Mouse (Mus musculus): ENCODE measurements around the gene Gli1. TPM values are rescaled to one million over a fixed set of nuclear protein-coding genes. Genes with fewer than 3 reads are reported as not detected.

Gene Gli1
- polyA plus RNA-seq (2012; rRNA removed; ENCODE audit: low replicate concordance): 4.5 and 4.9 TPM in 2 replicates

DNA sequence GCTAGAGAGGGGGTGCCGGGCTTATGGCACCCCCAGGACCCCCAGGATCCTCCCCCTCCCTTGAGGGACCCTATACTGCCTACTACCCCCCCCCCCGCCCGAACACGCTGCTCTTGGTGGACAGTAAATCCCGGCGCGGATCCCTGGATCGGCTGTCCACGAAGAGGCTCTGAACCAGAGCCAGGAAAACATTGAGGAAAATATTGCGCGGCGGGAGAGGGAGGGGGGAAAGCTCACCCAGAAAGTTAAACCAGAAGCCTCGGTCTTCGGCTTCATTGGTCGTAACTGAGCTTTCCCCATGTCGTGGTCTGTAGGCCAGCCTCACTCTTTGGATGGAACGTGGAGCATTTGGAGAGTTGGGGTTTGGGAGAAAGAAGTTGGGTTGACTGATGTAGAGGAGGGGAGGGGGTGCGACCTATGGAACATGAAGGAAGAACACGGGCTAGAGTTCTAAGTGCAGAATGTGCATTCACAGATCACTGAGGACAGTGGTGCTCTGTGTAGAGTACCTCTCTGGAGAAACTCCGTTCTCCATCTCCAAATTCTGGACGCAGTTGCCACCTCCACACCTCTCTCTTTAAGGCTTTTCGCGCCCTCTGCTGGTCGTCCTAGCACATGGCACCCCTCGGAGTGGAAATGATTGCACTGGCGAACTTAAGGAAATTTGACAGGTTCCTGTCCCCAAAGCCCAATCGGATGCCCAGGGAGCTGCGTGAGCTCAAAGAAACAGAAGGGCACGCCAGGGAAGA lies at the start of gene Gli1:
Gene Gli1, minus strand, starts transcription at position 84 of the 749 bp plus-strand sequence.

DNA sequence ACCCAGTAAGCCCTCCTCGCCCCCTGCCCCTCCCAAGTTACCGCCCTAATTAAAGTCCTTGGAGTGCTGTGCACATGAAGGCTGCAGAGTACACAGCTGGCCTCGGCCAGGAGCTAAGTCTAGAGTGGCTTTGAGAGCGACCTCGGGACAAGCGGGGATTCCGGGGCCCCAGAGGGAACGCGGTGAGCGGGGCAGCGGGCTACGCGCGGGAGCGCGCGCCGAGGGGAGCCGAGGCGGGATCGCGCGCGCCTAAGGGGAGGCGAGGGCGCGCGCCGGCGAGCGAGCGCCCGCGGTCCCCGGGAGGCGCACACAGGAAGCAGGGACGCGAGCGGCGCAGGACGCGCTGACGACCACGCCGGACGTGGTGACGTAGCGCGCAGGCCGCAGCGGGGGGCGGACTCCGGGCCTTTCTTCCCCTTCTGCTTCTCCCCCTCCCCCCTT lies 38.5 kb upstream of the Gli1 start, which contains the start of gene R3hdm2:
Gene R3hdm2, plus strand, starts transcription at position 77 of the 441 bp plus-strand sequence.

DNA sequence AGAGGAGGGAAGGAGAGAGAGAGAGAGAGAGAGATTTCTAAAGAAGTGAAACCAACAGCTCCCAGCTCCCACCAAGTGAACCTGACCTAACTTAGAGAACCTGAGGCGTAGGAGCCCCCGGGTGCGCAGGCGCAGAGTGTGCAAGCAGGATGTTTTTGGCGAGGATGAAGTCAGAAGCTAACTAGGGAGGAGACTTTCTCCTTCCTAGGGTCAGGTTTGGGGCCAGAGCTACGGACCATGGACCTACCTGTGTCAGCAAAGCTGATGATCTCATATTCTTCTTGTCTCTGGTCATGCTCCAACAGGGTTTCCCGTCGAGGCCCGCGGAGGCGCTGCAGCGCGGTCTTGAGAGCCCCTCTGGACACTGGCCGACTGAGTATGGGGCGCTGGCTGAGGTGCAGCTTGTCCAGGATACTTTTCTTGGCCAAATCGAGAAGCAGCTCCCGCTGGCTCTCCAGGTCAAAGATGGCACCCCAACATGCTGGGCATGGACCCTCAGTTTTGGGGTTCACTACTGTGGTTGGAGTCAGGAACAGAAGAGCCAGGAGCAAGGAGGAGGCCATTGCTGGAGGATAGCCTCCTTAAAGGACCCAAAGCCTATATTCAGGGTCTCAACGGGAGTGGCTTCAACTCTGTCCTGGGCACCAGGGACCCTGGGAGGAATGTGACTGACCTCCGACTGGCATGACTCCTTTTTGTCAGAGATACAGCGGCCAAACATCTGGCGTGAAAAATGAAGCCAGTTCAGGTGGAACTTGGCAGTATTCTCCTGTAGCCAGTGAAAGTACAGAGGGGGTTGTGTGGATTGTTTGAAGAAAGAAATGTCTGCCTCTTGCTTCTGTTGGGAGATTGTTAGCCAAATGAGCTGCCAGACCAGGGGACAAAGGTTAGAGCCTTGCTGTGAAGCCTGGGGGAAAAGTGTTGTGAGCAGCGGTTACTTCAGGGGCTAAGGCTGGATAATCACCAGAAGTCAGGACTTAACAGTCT lies 28.4 kb upstream of the Gli1 start, which contains the start of gene Inhbc:
Gene Inhbc, minus strand, starts transcription at position 598 of the 987 bp plus-strand sequence.

DNA sequence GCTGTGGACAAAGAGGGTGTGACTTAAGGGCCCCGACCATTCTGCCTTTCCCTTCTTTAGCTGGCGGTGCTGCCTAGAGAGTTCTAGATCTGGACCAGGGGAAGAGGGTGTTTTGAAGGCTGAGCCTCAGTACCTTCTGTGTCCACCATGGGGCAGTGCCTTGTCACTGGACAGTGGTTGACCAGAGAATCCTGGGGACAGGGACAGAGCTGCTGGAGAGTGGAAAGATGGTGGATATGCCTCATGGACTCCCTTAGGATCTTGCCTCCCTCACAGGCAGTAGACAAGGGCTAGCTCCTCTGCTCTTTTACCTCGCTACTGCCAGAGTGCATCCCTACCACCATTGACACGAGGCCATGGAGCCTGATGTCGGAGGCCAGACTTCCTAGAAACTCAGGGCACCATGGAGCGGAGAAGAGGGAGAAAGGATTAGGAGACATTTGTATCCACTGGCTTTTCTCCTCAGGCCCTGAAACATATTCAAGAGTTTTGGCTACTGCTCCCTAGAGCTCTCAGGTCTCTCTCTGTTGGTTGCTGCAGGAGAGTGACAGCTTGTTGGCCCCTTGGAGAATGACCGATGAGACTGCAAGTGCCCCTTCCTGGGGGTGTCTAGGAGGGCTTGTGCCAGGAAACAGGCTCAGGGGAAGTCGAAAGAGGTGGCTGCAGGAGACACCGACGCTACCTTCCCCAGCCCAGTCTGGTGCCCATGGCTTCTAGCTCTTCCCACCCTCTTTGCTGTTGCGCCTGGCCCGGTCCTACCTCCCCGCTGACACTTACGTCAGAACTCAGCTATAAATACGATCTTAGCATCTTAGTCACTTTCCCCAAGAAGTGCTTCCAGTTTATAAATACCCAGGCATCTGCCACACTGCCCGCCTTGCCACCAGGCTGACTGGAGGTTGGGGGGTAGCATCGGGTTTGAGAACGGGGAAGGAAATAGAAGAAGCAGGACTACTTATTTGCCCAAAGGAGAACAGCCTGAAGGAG lies 12.4 kb upstream of the Gli1 start, which contains the start of gene Inhbe:
Gene Inhbe, minus strand, starts transcription at position 503 of the 987 bp plus-strand sequence.

DNA sequence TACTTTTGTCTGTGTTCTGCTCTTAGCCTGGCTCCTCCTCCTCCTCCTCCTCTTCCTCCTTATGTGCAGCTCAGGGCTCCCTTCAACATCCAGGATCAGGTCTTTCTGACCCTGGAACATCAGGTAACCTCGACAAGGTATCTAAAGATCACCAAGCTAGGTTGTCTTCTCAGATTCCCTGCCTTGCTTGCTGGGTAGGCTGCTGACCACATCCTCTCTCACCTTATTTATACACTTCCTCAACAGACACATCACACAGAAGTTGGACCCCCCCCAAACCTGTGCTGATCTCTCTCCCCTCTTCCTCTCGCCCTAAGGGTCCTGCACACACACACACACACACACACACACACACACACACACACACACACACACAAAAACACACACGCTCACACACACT lies 20.2 kb downstream of the Gli1 start, which contains the start of gene Arhgap9:
Gene Arhgap9, plus strand, starts transcription at position 344 of the 400 bp plus-strand sequence.

DNA sequence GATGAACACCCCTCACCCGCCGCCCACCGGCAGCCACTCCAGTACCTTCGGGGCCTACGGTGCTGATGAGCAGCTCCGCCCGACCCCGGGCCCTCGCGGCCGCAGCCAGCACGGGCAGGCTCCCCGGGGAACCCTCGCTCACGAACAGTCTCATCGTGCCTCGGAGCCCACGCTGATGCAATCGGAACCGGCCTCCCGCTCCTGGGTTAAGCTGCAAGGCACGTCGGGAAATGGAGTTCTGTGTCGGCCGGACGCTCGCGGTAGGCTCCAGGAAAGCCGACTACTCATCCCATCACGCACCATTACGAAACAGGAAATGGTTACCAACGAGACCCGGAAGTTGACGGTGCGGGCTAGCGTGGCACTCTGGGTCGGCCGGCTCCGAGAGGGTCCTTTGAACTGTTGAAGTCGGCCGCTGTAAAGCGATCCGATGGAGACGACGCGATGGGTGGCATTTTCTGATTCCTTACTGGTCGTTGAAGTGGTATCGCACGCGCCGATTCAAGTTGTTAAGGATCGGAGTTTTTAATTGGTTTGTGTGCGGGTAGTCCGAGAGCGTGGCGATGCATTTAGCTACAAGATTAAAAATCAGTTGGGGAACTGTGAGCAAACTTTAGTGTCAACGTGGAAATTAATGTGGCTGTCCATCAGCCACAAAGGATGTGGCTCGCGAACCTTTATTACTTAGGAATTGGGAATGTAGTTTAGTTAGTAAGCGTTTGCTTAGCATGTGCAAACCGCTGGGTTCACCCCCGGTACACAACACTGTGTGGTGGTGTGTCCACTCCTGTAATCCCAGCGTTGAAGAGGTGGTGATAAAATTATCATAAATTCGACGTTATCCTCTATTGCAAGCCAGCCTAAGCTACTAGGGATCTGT lies 30.1 kb downstream of the Gli1 start, which contains the start of gene Mars:
Gene Mars, minus strand, starts transcription at position 311 of the 880 bp plus-strand sequence.

DNA sequence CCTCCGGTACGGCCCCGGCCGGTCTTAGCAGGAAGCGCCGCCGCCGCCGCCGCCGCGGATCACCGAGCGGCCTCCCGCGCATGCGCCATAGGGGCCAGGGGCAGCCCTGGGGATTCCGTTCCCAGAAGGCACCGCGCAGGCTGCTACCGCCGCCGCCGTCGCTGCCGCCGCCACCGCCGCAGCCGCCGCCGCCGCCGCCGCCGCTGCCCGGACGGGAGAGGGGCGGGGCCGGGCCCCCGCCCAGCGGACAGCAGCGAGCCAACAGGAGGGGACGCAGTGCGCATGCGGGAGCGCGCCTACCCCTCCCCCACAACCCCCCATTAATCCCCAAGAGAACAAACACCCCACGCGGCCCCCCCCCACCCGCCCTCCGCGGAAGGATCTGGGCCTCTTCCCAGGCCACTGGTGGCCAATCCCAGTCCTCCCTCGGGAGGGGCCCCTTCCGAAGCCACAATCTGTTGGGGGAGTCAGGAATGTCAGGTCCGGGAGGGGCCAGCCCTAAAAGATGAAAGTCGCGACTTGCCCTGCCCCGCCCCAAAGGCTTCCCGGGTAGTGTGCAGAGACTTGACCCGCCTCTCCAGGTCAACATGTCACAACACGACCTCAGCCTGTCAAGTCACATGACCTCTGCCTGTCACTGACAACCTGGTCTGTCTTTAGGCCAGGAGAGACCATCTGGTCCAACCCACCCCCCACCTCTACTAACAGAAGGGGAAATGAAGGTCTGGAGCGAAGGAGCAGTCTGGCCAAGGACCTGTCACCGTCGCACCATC lies 52.8 kb downstream of the Gli1 start, which contains the start of gene Mbd6:
Gene Mbd6, minus strand, starts transcription at position 219 of the 773 bp plus-strand sequence.

Other genes starting within 250 kb of the Gli1 start
- gene Os9, start 220.8 kb downstream of the Gli1 start, polyA plus RNA-seq (2012; rRNA removed; ENCODE audit: low replicate concordance): 69.6 and 79.2 TPM in 2 replicates
- gene B4galnt1, start 176.7 kb downstream of the Gli1 start, polyA plus RNA-seq (2012; rRNA removed; ENCODE audit: low replicate concordance): 109 and 214 TPM in 2 replicates
- gene Slc26a10, start 161.3 kb downstream of the Gli1 start, polyA plus RNA-seq (2012; rRNA removed; ENCODE audit: low replicate concordance): 2.9 and 13.3 TPM in 2 replicates
- 32.2 and 35.6 TPM in 2 replicates for gene Arhgef25, start 151.9 kb downstream of the Gli1 start, polyA plus RNA-seq (2012; rRNA removed; ENCODE audit: low replicate concordance)
- gene Dtx3, start 146.2 kb downstream of the Gli1 start, polyA plus RNA-seq (2012; rRNA removed; ENCODE audit: low replicate concordance): 184 and 195 TPM in 2 replicates
- 29.6 and 40.7 TPM in 2 replicates for gene Pip4k2c, start 130.4 kb downstream of the Gli1 start, polyA plus RNA-seq (2012; rRNA removed; ENCODE audit: low replicate concordance)
- 5.8 and 6.1 TPM in 2 replicates for gene Kif5a, start 78.6 kb downstream of the Gli1 start, polyA plus RNA-seq (2012; rRNA removed; ENCODE audit: low replicate concordance)
- gene Dctn2, start 75.6 kb downstream of the Gli1 start, polyA plus RNA-seq (2012; rRNA removed; ENCODE audit: low replicate concordance): 170 and 215 TPM in 2 replicates
- gene Mbd6, start 53.0 kb downstream of the Gli1 start, polyA plus RNA-seq (2012; rRNA removed; ENCODE audit: low replicate concordance): 31.3 and 85.1 TPM in 2 replicates
- gene Mars, start 30.2 kb downstream of the Gli1 start, polyA plus RNA-seq (2012; rRNA removed; ENCODE audit: low replicate concordance): 59.7 TPM in 2 replicates
- gene Arhgap9, start 20.0 kb downstream of the Gli1 start, polyA plus RNA-seq (2012; rRNA removed; ENCODE audit: low replicate concordance): 29.3 and 60.2 TPM in 2 replicates
- 0.07 TPM in 1 of 2 replicates, not detected in the other for gene Inhbe, start 12.4 kb upstream of the Gli1 start, polyA plus RNA-seq (2012; rRNA removed; ENCODE audit: low replicate concordance)
- 0.19 TPM in 1 of 2 replicates, not detected in the other for gene Inhbc, start 28.5 kb upstream of the Gli1 start, polyA plus RNA-seq (2012; rRNA removed; ENCODE audit: low replicate concordance)
- 105 and 111 TPM in 2 replicates for gene R3hdm2, start 38.4 kb upstream of the Gli1 start, polyA plus RNA-seq (2012; rRNA removed; ENCODE audit: low replicate concordance)
- 1.9 and 95.5 TPM in 2 replicates for gene Stac3, start 159.7 kb upstream of the Gli1 start, polyA plus RNA-seq (2012; rRNA removed; ENCODE audit: low replicate concordance)
- gene Ndufa4l2, start 173.0 kb upstream of the Gli1 start, polyA plus RNA-seq (2012; rRNA removed; ENCODE audit: low replicate concordance): 35.3 and 42.8 TPM in 2 replicates
- 66.4 and 84.1 TPM in 2 replicates for gene Shmt2, start 180.5 kb upstream of the Gli1 start, polyA plus RNA-seq (2012; rRNA removed; ENCODE audit: low replicate concordance)
- gene Nxph4, start 192.6 kb upstream of the Gli1 start, polyA plus RNA-seq (2012; rRNA removed; ENCODE audit: low replicate concordance): 0.07 and 0.23 TPM in 2 replicates